Mouse (Mus musculus) thymus, adult 2 months (tissue): ENCODE data around the gene Shank2.
A peak's percentile ranks its signal among the peaks of the same experiment; 100 is the strongest.

Source experiments
- CTCF ChIP-seq: fragments of 200-500 bp; IDR thresholded peaks from 2 replicates; pipeline ENCODE4 v1.5.1; 2012; ENCODE audit warnings: mild to moderate bottlenecking, control low read depth, low read length, moderate library complexity, borderline replicate concordance; ENCODE audit not compliant: control insufficient read depth, poor library complexity, insufficient read depth; ENCODE audit errors: extremely low read depth
- POLR2A ChIP-seq: fragments of 200-500 bp; IDR thresholded peaks from 2 replicates; pipeline ENCODE4 v1.6.1; 2012; ENCODE audit warnings: mild to moderate bottlenecking, low read length, control low read depth, moderate library complexity; ENCODE audit not compliant: control insufficient read depth, poor library complexity, insufficient read depth; ENCODE audit errors: extremely low read depth

DNA sequence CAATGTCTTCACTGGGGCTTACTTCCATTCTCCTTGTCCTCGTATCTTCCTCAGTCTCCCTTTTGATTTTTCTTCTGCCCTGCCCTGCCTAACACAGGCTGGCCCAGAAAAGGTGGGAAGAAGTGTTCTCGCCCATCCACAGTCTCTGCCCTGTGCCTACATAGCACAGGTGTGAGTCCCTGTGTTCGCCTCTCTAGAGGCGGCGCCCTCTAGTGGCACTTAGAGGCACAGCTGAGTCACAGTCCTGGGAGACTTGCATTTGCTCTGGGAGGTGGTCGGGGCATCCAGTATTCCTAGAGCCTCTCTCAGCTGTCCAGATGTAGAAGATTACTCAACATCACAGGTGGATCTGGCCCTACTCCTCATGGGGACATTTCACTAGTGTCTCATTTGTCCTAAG is 179.2 kb downstream of the Shank2 start:
- peak; percentile 88; the same call in 1 of the 2 replicates for TF ChIP-seq CTCF
- TF ChIP-seq POLR2A: no peak
